Mouse (Mus musculus): ENCODE measurements around the gene Gm6525. TPM values are rescaled to one million over a fixed set of nuclear protein-coding genes. Genes with fewer than 3 reads are reported as not detected.

The Gm6525 gene
- polyA plus RNA-seq (2015; fragmentation: Nextera tagmentation; extraction: Ambion mirVana) = 0.22 and 0.28 TPM in 2 replicates

- no peak within 1 kb of the TSS for H3K9ac ChIP-seq
- no peaks in the 10 kb centered on the region for H3K36me3 ChIP-seq (replicated peaks)
- no peaks in the 10 kb centered on the region for H3K27me3 ChIP-seq
- H3K4me3 ChIP-seq (replicated peaks) = no peak within 1 kb of the TSS
- WGBS (ENCODE audit: insufficient replicate concordance) = 70% methylated on average over 11 of the region's 11 CpGs
- H3K4me1 ChIP-seq (replicated peaks) = no peaks in the 10 kb centered on the region
- no peak for ATAC-seq (ENCODE audit: insufficient read depth)
- H3K9me3 ChIP-seq (replicated peaks) = no peaks in the 10 kb centered on the region
- H3K27ac ChIP-seq (replicated peaks) = no peak within 1 kb of the TSS
- no peak within 1 kb of the TSS for H3K4me2 ChIP-seq
These were observed at the start of gene Gm6525 for GRCm38 (mm10) chr3:84173581-84174154. TSS of gene Gm6525 (plus strand) at chr3:84174104.

GRCm38 (mm10) chr3:84125704-84126289, 48.1 kb upstream of the Gm6525 start:
- no peak overlapping the region for H3K9ac ChIP-seq
- no peak overlapping the region for H3K4me2 ChIP-seq
- H3K4me3 ChIP-seq (replicated peaks) = no peak overlapping the region
- peaks cover 12% of the 10 kb centered on the region for H3K4me1 ChIP-seq (replicated peaks)
- H3K27me3 ChIP-seq = no peaks in the 10 kb centered on the region
- H3K9me3 ChIP-seq (replicated peaks) = no peaks in the 10 kb centered on the region
- 41% methylated on average over 6 of the region's 6 CpGs for WGBS (ENCODE audit: insufficient replicate concordance)
- no peak for ATAC-seq (ENCODE audit: insufficient read depth)
- no peaks in the 10 kb centered on the region for H3K36me3 ChIP-seq (replicated peaks)
- no peak overlapping the region for H3K27ac ChIP-seq (replicated peaks)

GRCm38 (mm10) chr3:84126721-84127120, 47.2 kb upstream of the Gm6525 start:
- 69% methylated on average over 3 of the region's 3 CpGs for WGBS (ENCODE audit: insufficient replicate concordance)
- H3K4me1 ChIP-seq (replicated peaks) = peaks cover 12% of the 10 kb centered on the region
- no peak for ATAC-seq (ENCODE audit: insufficient read depth)

DNA sequence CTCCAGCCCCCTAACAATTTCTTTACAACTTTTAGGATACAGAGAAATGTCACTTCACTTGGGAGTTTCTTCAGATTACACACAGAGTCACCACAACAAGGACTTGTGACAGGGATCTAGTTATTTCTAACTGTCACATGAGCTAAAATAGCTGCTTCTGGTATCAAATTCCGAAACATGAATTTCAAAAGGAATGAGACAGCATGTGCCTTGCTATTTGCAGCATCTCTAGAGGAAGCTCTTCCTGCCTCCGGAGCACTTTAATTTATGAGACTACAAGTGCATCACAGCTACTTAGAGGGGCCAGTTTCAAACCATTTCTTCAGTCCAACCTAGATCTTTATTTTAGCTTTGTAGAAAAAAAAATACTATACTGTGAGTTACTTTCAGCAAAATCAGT, 46.5 kb upstream of the Gm6525 start:
- H3K4me2 ChIP-seq = no peak overlapping the region
- no peak for ATAC-seq (ENCODE audit: insufficient read depth)
- 65% methylated on average over 2 of the region's 2 CpGs for WGBS (ENCODE audit: insufficient replicate concordance)

More at GRCm38 (mm10) chr3:84126721-84127120, 47.2 kb upstream of the Gm6525 start:
- H3K4me3 ChIP-seq (replicated peaks) = no peak overlapping the region
- H3K27me3 ChIP-seq = no peaks in the 10 kb centered on the region
- H3K9me3 ChIP-seq (replicated peaks) = no peaks in the 10 kb centered on the region
- H3K4me2 ChIP-seq = no peak overlapping the region
- no peak overlapping the region for H3K9ac ChIP-seq
- no peak overlapping the region for H3K27ac ChIP-seq (replicated peaks)
- H3K36me3 ChIP-seq (replicated peaks) = no peaks in the 10 kb centered on the region

DNA sequence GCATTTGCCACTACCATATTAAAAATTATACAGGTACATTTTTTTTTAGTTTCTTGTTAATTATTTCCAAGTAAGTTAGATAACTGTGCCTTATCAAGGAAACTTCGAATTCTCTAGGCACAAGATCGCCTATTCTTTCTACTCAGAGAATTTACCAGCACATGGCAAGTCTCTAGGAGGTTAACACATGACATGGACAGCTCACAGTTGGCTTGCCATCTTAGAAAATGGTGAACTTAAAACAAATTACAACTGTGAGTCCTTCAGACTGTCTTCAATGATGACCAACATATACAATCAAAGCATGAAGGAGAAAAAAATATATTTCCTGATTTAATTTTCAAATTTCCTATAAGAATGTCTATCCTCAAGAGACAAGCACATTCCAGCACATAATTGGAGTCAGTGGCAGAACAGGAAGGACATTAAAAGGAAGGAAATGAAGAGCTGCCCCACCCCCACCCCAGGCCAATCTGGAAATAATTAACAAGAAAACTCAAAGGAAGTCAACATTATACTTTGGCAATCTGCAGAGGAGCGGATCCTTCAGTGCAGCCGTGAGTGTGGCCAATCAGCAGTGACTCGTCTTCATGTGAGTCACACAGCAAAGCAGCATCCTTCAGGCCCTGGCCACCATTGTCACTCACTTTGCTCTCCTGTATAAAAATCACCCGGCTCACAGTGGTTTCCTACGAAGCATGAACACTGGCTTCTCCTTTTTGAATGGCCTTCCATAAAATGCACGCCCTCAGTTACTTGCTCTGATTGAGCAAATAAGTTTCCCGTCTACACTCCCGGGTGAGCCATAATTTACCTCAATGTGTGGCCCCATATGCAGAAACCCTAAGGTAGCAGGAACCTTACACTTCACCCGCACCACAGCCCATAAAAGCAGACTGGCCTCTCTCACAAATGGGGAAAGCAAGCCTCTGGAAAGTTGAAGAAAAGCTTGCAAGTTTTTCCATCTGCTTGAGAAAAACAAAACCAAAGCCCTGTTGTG, 44.7 kb upstream of the Gm6525 start:
- H3K9ac ChIP-seq = no peak overlapping the region
- H3K4me3 ChIP-seq (replicated peaks) = no peak overlapping the region
- no peak overlapping the region for H3K4me2 ChIP-seq
- 45% methylated on average over 11 of the region's 11 CpGs for WGBS (ENCODE audit: insufficient replicate concordance)
- no peaks in the 10 kb centered on the region for H3K9me3 ChIP-seq (replicated peaks)
- H3K27me3 ChIP-seq = no peaks in the 10 kb centered on the region
- H3K4me1 ChIP-seq (replicated peaks) = peaks cover 12% of the 10 kb centered on the region
- H3K36me3 ChIP-seq (replicated peaks) = no peaks in the 10 kb centered on the region
- no peak overlapping the region for H3K27ac ChIP-seq (replicated peaks)
- ATAC-seq (ENCODE audit: insufficient read depth) = peak; percentile 34; the same call in 1 of the 2 replicates

More for the DNA sequence above, 46.5 kb upstream of the Gm6525 start:
- no peak overlapping the region for H3K27ac ChIP-seq (replicated peaks)
- no peak overlapping the region for H3K9ac ChIP-seq
- no peak overlapping the region for H3K4me3 ChIP-seq (replicated peaks)
- H3K27me3 ChIP-seq = no peaks in the 10 kb centered on the region
- no peaks in the 10 kb centered on the region for H3K9me3 ChIP-seq (replicated peaks)
- no peaks in the 10 kb centered on the region for H3K36me3 ChIP-seq (replicated peaks)
- peaks cover 12% of the 10 kb centered on the region for H3K4me1 ChIP-seq (replicated peaks)

DNA sequence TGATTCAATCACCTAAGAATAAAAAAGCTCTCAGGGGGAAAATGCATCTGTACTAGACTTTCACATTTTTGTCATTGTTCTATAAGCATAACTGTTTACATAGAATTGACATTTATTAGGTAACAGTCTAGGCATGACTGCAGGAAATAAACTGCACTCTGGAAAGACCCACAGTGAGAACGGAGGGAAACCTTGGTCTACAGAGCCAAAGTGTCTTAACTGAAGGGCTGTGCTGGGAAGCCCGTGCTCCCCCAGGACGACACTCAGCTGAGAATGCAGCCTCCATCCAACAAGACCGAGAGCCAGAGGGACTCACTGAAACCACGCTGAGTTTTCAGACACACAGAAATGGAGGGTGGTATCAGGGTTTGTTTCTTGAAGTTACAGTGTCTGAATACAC, 43.1 kb upstream of the Gm6525 start:
- Histone ChIP-seq H3K4me2 (no peak overlapping the region), H3K36me3 (replicated peaks) (no peaks in the 10 kb centered on the region), H3K9ac (no peak overlapping the region), H3K4me1 (replicated peaks) (peaks cover 18% of the 10 kb centered on the region), H3K9me3 (replicated peaks) (no peaks in the 10 kb centered on the region), H3K27ac (replicated peaks) (no peak overlapping the region), H3K4me3 (replicated peaks) (no peak overlapping the region), H3K27me3 (no peaks in the 10 kb centered on the region)
- ATAC-seq (ENCODE audit: insufficient read depth) = no peak
- WGBS (ENCODE audit: insufficient replicate concordance) = 65% methylated on average over 5 of the region's 5 CpGs

DNA sequence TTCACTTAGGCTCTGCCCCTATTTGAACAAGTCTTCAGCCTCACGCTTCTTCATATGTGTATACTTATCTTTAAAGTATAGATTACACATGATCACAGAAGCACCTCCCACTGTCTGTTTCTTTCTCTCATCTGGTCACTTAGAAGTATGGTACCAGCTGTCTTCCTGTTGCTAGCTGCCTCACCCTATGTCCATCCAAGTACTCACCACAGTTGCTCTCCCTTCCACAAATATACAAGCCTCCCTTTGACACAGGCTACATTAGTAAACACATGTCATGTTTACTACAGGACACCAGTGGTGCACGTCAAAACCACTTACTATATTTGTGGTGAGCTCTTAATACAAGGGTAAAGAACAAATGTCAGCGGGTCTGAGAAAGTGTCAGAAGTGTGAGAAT, 42.5 kb upstream of the Gm6525 start:
- no peaks in the 10 kb centered on the region for H3K27me3 ChIP-seq
- H3K4me3 ChIP-seq (replicated peaks) = no peak overlapping the region
- no peaks in the 10 kb centered on the region for H3K9me3 ChIP-seq (replicated peaks)
- 73% methylated on average over 3 of the region's 3 CpGs for WGBS (ENCODE audit: insufficient replicate concordance)
- no peak for ATAC-seq (ENCODE audit: insufficient read depth)
- peaks cover 21% of the 10 kb centered on the region for H3K4me1 ChIP-seq (replicated peaks)
- H3K4me2 ChIP-seq = no peak overlapping the region
- H3K27ac ChIP-seq (replicated peaks) = no peak overlapping the region
- no peaks in the 10 kb centered on the region for H3K36me3 ChIP-seq (replicated peaks)
- no peak overlapping the region for H3K9ac ChIP-seq

- Histone ChIP-seq H3K27me3 (no peaks in the 10 kb centered on the region), H3K9ac (no peak overlapping the region; the same call in 1 of the 2 replicates), H3K4me3 (replicated peaks) (peak overlapping the region; percentile 26), H3K9me3 (replicated peaks) (no peaks in the 10 kb centered on the region), H3K4me1 (replicated peaks) (peaks cover 21% of the 10 kb centered on the region), H3K27ac (replicated peaks) (no peak overlapping the region), H3K36me3 (replicated peaks) (no peaks in the 10 kb centered on the region), H3K4me2 (peak overlapping the region; percentile 56)
- peak; percentile 100 for ATAC-seq (ENCODE audit: insufficient read depth)
- 18% methylated on average over 9 of the region's 9 CpGs for WGBS (ENCODE audit: insufficient replicate concordance)
These were observed 38.5 kb upstream of the Gm6525 start for GRCm38 (mm10) chr3:84135387-84135786.

DNA sequence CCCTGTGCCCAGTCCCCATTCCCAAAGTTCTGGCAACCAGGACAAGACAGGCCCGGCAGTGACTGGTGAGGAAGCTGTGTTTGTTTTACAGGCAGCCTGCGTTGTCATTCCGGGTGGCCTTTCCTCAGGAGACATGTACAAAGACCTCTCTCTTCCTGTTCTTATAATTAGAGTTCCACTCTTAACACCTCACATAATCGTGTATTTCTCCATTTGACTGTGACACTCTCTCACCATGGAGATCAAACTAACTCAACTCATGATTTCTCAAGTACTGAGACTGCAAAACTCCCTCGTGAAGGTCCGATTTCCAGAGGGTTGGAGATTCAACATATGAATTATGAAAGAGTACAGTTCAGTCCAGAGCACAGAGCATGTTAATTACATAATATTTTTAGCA, 38.0 kb upstream of the Gm6525 start:
- Histone ChIP-seq H3K4me1 (replicated peaks) (peaks cover 21% of the 10 kb centered on the region), H3K9me3 (replicated peaks) (no peaks in the 10 kb centered on the region), H3K4me3 (replicated peaks) (peak overlapping the region; percentile 26), H3K4me2 (peak overlapping the region; percentile 56), H3K36me3 (replicated peaks) (no peaks in the 10 kb centered on the region), H3K27me3 (no peaks in the 10 kb centered on the region), H3K27ac (replicated peaks) (no peak overlapping the region; the same call in 1 of the 2 replicates), H3K9ac (no peak overlapping the region; the same call in 1 of the 2 replicates)
- peak; percentile 23; the same call in 1 of the 2 replicates for ATAC-seq (ENCODE audit: insufficient read depth)
- 54% methylated on average over 6 of the region's 6 CpGs for WGBS (ENCODE audit: insufficient replicate concordance)

DNA sequence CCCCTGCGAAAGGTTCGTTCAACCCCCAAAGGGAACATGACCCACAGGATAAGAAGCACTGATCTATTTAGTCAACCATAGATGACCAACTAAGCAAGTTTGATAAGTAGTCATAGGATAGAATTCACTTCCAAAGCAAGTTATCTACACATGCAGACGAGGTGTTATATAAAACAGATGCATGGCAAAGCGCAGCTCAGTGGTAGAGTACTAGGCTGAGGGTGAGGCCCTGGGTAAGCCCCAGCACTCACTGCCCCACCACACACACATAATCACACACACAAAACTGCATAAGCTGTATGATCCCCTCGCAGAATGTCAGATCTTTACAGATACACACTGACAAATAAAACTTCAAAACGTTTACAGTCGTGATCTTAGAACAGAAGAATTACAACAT, 37.4 kb upstream of the Gm6525 start:
- 41% methylated on average over 7 of the region's 7 CpGs for whole genome bisulfite sequencing (ENCODE audit: insufficient replicate concordance)
- Histone ChIP-seq H3K9ac (no peak overlapping the region), H3K36me3 (replicated peaks) (no peaks in the 10 kb centered on the region), H3K4me3 (replicated peaks) (no peak overlapping the region), H3K4me2 (no peak overlapping the region), H3K9me3 (replicated peaks) (no peaks in the 10 kb centered on the region), H3K27me3 (no peaks in the 10 kb centered on the region), H3K27ac (replicated peaks) (peak overlapping the region; percentile 7; the same call in 1 of the 2 replicates), H3K4me1 (replicated peaks) (peaks cover 21% of the 10 kb centered on the region)
- peak; percentile 41 for ATAC-seq (ENCODE audit: insufficient read depth)

DNA sequence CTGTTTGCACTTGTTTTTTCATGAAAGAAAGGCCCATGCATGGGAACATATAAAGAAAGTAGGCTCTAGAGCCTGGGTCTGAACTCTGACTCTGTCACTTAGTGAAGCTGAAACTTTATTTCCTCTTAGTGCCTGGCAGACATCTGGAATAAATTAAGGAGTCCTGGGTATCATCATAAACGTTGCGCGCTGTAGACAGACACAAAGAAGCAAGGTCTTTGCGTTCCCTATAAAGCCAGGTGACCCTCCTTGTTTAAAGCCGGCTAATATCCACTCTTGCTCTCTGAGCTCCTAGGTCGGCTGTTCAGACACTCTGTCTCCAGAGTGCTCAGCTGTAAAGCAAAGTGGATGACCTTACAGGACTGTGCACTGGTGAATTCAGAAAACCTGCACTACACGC, 33.0 kb upstream of the Gm6525 start:
- Histone ChIP-seq H3K9me3 (replicated peaks) (no peaks in the 10 kb centered on the region), H3K27ac (replicated peaks) (no peak overlapping the region), H3K4me3 (replicated peaks) (no peak overlapping the region), H3K36me3 (replicated peaks) (no peaks in the 10 kb centered on the region), H3K9ac (no peak overlapping the region), H3K27me3 (no peaks in the 10 kb centered on the region), H3K4me2 (no peak overlapping the region), H3K4me1 (replicated peaks) (peaks cover 14% of the 10 kb centered on the region)
- 69% methylated on average over 7 of the region's 7 CpGs for WGBS (ENCODE audit: insufficient replicate concordance)
- no peak for ATAC-seq (ENCODE audit: insufficient read depth)
